Mouse (Mus musculus) bone marrow, adult 2 months (tissue): Measurements from ENCODE around the gene Eci1. TPM values are rescaled to one million over a fixed set of nuclear protein-coding genes. Genes with fewer than 3 reads are reported as not detected.

Experiments
- H3K27ac ChIP-seq: fragments of 200-500 bp; 2 replicates; pipeline ENCODE4 v1.5.1; 2012; ENCODE audit warnings: low read depth, mild to moderate bottlenecking, control low read depth, inconsistent platforms, low read length; ENCODE audit not compliant: control insufficient read depth, poor library complexity, insufficient read depth
- H3K4me1 ChIP-seq: fragments of 200-500 bp; 2 replicates; pipeline ENCODE4 v1.6.1; 2011; ENCODE audit warnings: low read length; ENCODE audit not compliant: control insufficient read depth, insufficient read depth
- H3K4me3 ChIP-seq: fragments of 200-500 bp; replicated peaks from 2 replicates; pipeline ENCODE3; 2011; ENCODE audit warnings: mild to moderate bottlenecking, low read depth, low read length, control low read depth; ENCODE audit not compliant: control insufficient read depth
- CTCF ChIP-seq: fragments of 200-500 bp; IDR thresholded peaks from 2 replicates; pipeline ENCODE4 v1.5.1; 2011; ENCODE audit warnings: low read length, control low read depth; ENCODE audit not compliant: control insufficient read depth, insufficient read depth
- POLR2A ChIP-seq: fragments of 200-500 bp; IDR thresholded peaks from 2 replicates; pipeline ENCODE4 v1.6.1; 2011; ENCODE audit warnings: low read depth, mild to moderate bottlenecking, control low read depth, low read length, borderline replicate concordance; ENCODE audit not compliant: control insufficient read depth
- WGBS: fragments of 180-500 bp; shearing (Covaris S2); methylation state at CpG from one replicate; pipeline ENCODE4 v1.1.7; 2018; 5-methylcytosine and 5-hydroxymethylcytosine counted together
- polyA plus RNA-seq: library from polyadenylated mRNA; stranded (reverse); fragments of >200 nt; gene quantifications from 2 replicates; pipeline ENCODE4 v1.2.4, GENCODE M21; 2011; ENCODE audit warnings: low replicate concordance; ENCODE audit not compliant: missing spikeins, insufficient read depth, insufficient read length

Gene Eci1
- polyA plus RNA-seq, 1 experiment: 10.7 TPM

DNA sequence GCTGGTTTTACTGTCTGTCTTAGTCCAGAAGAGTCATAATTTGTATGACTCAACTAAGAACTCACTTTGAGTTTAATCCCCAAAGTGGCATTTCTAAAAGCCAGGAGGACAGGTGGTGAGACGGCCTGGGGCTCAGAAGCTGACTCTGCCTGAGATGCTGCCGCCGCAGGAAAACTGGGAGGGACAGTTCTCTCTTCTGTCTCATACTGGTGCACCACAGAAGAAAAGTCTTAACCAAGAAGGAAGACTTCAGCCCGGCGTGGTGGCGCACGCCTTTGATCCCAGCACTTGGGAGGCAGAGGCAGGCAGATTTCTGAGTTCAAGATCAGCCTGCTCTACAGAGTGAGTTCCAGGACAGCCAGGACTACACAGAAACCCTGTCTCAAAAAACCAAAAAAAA lies 536 bp upstream of the Eci1 start:
- Histone ChIP-seq H3K27ac (no peak overlapping the region), H3K4me1 (no peaks in the 10 kb centered on the region; the same call in 1 of the 2 replicates), H3K4me3 (no peak overlapping the region)
- WGBS: 93% methylated on average over 7 of the region's 7 CpGs
- TF ChIP-seq POLR2A (no peak), CTCF (no peak)

DNA sequence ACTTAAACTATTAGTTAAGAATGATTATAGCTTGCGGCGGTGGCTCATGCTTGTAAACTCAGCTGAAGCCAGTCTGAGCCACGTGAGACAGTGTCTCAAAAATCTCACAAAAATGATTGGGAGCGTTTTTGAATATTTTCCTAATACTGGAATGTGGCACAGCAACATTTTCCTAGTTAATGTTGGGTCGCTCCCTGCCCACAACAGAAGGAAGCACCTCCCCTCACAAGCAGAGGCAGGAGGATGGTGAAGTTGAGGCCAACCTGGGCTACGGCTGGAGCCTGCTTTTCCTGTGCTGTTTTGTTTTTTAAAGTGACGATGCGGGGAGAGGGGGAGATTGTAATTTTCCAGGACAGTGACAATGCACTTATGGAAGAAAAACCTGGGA lies 723 bp downstream of the Eci1 start:
- H3K4me3 ChIP-seq: peak overlapping the region; percentile 78
- no peak overlapping the region; the same call in 1 of the 2 replicates for H3K27ac ChIP-seq
- TF ChIP-seq POLR2A (no peak), CTCF (no peak)
- H3K4me1 ChIP-seq: no peaks in the 10 kb centered on the region; the same call in 1 of the 2 replicates
- WGBS: 2% methylated on average over 8 of the region's 8 CpGs

DNA sequence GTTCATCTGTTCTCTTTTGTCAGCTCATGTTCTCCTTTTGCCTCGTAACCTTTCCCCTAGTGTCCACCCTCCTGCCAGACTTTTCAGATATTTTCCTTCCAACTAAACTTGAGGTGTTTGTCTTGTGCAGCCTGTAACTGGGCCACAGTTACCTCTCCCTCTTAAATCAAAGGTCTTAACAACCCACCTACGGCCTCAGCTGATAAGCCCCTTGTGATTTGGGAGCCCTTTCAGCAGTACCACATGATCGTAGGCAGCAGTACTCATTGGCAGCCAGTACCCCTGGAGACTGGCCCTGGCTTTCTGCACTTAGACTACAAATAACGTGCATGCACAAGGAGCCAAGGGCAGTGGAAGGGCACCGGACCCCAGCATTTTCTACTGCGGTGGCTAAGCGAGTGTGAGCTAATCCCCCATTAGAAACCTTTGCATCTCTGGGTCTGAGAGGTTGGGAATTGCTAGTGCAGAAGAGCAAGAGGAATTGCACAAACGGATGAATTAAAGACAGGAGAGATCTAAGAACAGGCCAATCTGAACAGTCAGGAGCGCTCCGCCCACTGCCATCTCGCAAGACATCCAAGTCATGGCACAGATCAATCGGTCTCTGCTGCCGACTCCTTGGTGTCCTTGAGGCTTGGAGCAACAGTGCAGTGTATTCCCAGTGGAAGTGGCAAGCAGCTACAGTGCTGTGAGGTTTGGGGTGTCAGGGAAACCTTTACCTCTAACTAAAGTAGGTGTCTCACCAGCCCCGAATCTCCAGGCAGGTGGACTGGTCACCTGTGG lies 3.0 kb downstream of the Eci1 start:
- Histone ChIP-seq H3K4me1 (no peaks in the 10 kb centered on the region; the same call in 1 of the 2 replicates), H3K4me3 (no peak overlapping the region), H3K27ac (no peak overlapping the region)
- WGBS: 87% methylated on average over 14 of the region's 14 CpGs
- no peak for TF ChIP-seq CTCF

DNA sequence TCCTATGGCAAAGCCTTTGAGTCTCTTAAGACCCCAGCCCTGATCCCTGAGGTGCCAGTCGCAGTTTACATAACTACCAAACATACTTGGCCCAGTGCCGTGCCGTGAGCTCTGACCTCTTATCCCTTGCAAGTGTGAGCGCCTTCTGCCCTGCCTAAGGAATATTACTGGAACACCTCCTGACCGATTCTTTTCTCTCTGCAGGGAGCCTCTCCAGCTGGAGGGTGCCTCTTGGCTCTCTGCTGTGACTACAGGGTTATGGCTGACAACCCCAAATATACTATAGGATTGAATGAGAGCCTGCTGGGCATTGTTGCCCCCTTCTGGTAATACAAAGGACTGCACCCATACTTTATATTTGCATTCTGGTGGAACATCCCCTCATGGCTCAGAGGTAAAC lies 10.6 kb downstream of the Eci1 start:
- TF ChIP-seq POLR2A (no peak), CTCF (peak; percentile 12; the same call in 1 of the 2 replicates)
- no peak overlapping the region for H3K4me3 ChIP-seq
- H3K4me1 ChIP-seq: no peaks in the 10 kb centered on the region
- WGBS: 82% methylated on average over 5 of the region's 5 CpGs
- no peak overlapping the region for H3K27ac ChIP-seq

DNA sequence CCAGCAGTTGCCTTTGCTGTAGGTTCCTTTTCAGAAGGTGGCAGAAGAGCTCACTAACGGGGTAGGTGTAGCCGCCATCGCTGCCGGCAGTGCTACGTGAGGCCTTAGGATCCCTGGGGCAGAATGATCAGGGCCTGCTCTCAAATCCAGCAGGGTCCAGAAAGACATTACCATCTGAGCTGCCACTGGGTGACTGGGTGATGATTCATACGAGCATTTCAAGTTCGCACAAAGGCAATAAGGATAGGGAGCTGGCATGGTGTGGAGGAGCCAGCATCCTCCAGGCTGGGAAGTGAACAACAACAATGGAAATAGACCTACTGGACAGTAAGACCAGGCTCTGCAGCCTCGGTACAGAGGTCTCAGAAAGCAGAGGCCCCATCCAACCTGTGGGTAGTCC lies 13.9 kb downstream of the Eci1 start:
- WGBS: 91% methylated on average over 8 of the region's 8 CpGs
- Histone ChIP-seq H3K4me3 (no peak overlapping the region), H3K4me1 (no peaks in the 10 kb centered on the region), H3K27ac (no peak overlapping the region)
- TF ChIP-seq CTCF: no peak

DNA sequence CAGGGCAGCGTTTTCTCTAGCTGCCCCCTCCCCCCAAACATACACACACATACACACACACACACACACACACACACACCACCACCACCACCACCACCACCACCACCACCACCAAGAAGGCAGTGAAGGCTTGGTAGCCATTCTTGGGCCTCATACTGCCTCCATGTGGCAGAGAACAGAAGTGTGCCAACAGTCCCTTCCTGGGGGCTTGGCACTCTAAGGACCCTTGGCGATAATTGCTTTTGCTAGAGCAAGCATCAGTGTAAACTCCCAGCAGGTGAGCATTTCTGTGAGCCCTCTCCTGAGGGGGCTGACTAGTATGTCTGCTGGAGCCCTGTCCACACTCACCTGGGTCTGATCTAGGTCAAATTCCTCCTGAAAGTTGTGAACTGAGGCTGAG lies 14.7 kb downstream of the Eci1 start:
- no peak overlapping the region for H3K4me3 ChIP-seq
- H3K27ac ChIP-seq: no peak overlapping the region
- peak; percentile 16; the same call in 1 of the 2 replicates for TF ChIP-seq CTCF
- TF ChIP-seq POLR2A: no peak
- no peaks in the 10 kb centered on the region for H3K4me1 ChIP-seq
- 78% methylated on average over 2 of the region's 2 CpGs for WGBS

DNA sequence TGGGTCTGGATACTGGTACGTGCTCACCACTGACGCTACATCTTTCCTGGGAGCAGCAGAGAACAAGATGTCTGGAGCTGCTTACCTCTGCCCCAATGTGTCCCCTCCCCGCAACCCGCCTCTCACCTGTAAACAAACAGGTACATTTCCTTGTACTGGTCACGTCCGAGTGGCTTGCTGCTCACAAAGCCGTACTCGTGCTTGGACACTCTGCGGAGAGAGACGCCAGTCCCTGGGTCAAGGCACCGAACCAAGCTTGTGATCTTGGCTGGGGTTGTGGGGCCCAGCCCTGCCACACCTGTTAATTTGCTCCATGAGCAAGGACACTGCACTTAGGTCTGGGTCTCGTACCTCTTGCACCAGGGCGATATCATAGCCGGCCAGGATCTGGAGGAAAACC lies 15.7 kb downstream of the Eci1 start:
- WGBS: 92% methylated on average over 14 of the region's 14 CpGs

DNA sequence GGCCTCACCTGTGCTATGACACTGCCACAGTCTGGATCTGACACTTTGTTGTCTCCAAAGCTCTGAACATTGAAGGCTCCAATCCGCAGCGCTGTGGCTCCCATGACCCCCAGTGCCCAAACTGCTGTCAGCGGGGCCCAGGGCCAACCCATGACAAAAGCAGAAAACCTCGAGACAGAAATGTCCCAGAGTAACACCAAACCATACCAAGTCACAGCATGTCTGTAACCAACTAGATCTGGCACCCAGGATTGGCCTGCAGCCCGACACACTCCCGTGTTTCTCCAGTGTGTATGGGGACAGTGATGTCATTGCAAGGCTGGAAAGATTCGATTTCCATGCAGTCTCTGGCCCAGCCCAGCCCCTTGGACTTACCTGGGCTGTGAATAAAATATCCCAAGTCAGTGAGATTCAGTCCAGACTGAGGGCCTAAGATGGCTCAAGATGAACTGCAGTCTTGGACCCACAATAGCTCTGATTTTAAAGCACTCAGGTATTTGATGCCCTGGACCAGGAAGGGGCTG lies 16.3 kb downstream of the Eci1 start, which contains the start of gene Dnase1l2:
Gene Dnase1l2, minus strand, starts transcription at position 474 of the 524 bp plus-strand sequence.
- no peak within 1 kb of the TSS for H3K4me3 ChIP-seq
- no peak within 1 kb of the TSS for H3K27ac ChIP-seq
- TF ChIP-seq CTCF (no peak), POLR2A (no peak)
- H3K4me1 ChIP-seq: no peaks in the 10 kb centered on the region
- WGBS: 80% methylated on average over 7 of the region's 7 CpGs

More for the DNA sequence above, 15.7 kb downstream of the Eci1 start:
- TF ChIP-seq CTCF (no peak), POLR2A (no peak)
- H3K4me3 ChIP-seq: no peak overlapping the region
- H3K27ac ChIP-seq: no peak overlapping the region
- H3K4me1 ChIP-seq: no peaks in the 10 kb centered on the region
